Mouse (Mus musculus) embryonic fibroblast, embryonic 13.5 days (primary cell): ENCODE measurements around the gene Dock11.

Experiments
- CTCF ChIP-seq: IDR thresholded peaks from 2 replicates; pipeline ENCODE4 v1.5.1; 2011; ENCODE audit warnings: mild to moderate bottlenecking, control low read depth, low read length, moderate library complexity, borderline replicate concordance; ENCODE audit not compliant: insufficient read depth
- POLR2A ChIP-seq: IDR thresholded peaks from 2 replicates; pipeline ENCODE4 v1.6.1; 2011; ENCODE audit warnings: low read depth, mild to moderate bottlenecking, control low read depth, low read length, moderate library complexity

GRCm38 (mm10) chrX:36100883-36101282, 212.3 kb downstream of the Dock11 start:
- TF ChIP-seq POLR2A = no peak
- TF ChIP-seq CTCF = no peak
